Mouse (Mus musculus) liver, embryonic 15.5 days (tissue): Measurements from ENCODE around the gene Efhd1. TPM values are rescaled to one million over a fixed set of nuclear protein-coding genes. Genes with fewer than 3 reads are reported as not detected.

ENCODE experiments used
- ATAC-seq: fragments of 200-750 bp; cut with Nextera tagmentation; 2 replicates; pipeline ENCODE4 v1.8.0; 2017; ENCODE audit warnings: moderate number of reproducible peaks, mild to moderate bottlenecking, moderate library complexity; ENCODE audit not compliant: insufficient read depth
- H3K27ac ChIP-seq: fragments of 300-500 bp; sonication (generic); replicated peaks from 2 replicates; pipeline ENCODE4 v1.5.1; 2015; ENCODE audit warnings: mild to moderate bottlenecking, inconsistent platforms
- H3K27me3 ChIP-seq: fragments of 300-500 bp; sonication (generic); 2 replicates; pipeline ENCODE4 v1.6.1; 2015; ENCODE audit warnings: mild to moderate bottlenecking, inconsistent platforms
- H3K36me3 ChIP-seq: fragments of 300-500 bp; sonication (generic); replicated peaks from 2 replicates; pipeline ENCODE4 v1.6.1; 2015; ENCODE audit warnings: moderate library complexity, mild to moderate bottlenecking, inconsistent platforms
- H3K4me1 ChIP-seq: fragments of 300-500 bp; sonication (generic); replicated peaks from 2 replicates; pipeline ENCODE4 v1.6.1; 2015; ENCODE audit warnings: inconsistent platforms
- H3K4me2 ChIP-seq: fragments of 300-500 bp; sonication (generic); 2 replicates; pipeline ENCODE4 v1.6.1; 2015; ENCODE audit warnings: moderate library complexity, mild to moderate bottlenecking, inconsistent platforms
- H3K4me3 ChIP-seq: fragments of 300-500 bp; sonication (generic); replicated peaks from 2 replicates; pipeline ENCODE4 v1.5.1; 2015; ENCODE audit warnings: mild to moderate bottlenecking, inconsistent platforms
- H3K9ac ChIP-seq: fragments of 300-500 bp; sonication (generic); 2 replicates; pipeline ENCODE4 v1.6.1; 2015; ENCODE audit warnings: moderate library complexity, mild to moderate bottlenecking, inconsistent platforms
- H3K9me3 ChIP-seq: fragments of 300-500 bp; sonication (generic); replicated peaks from 2 replicates; pipeline ENCODE4 v1.6.1; 2016; ENCODE audit warnings: inconsistent platforms
- WGBS: fragments of 180-500 bp; shearing (Covaris S2); methylation state at CpG from one replicate; pipeline ENCODE4 v1.1.7; 2015; ENCODE audit warnings: mixed read lengths; ENCODE audit not compliant: insufficient replicate concordance; 5-methylcytosine and 5-hydroxymethylcytosine counted together
- polyA plus RNA-seq: library from polyadenylated mRNA; unstranded; fragments of >200 nt; fragmentation: Nextera tagmentation; extraction: Ambion mirVana; gene quantifications from 2 replicates; pipeline ENCODE4 v1.2.1, GENCODE M21; 2015

The Efhd1 gene
- polyA plus RNA-seq, 1 experiment from 2014 or later: 0.05 TPM

GRCm38 (mm10) chr1:87331774-87332173, 67.6 kb downstream of the Efhd1 start:
- H3K4me2 ChIP-seq: no peak overlapping the region
- WGBS: 85% methylated on average over 4 of the region's 4 CpGs
- H3K9me3 ChIP-seq: no peaks in the 10 kb centered on the region
- no peak for ATAC-seq
- no peak overlapping the region for H3K4me3 ChIP-seq
- H3K27ac ChIP-seq: no peak overlapping the region
- peaks cover 30% of the 10 kb centered on the region for H3K4me1 ChIP-seq
- peaks cover 34% of the 10 kb centered on the region for H3K36me3 ChIP-seq
- no peaks in the 10 kb centered on the region for H3K27me3 ChIP-seq
- no peak overlapping the region for H3K9ac ChIP-seq

GRCm38 (mm10) chr1:87350576-87350975, 86.4 kb downstream of the Efhd1 start:
- Histone ChIP-seq H3K36me3 (peaks cover 14% of the 10 kb centered on the region), H3K27me3 (no peaks in the 10 kb centered on the region), H3K9me3 (no peaks in the 10 kb centered on the region), H3K4me2 (no peak overlapping the region), H3K4me3 (no peak overlapping the region), H3K27ac (no peak overlapping the region), H3K4me1 (no peaks in the 10 kb centered on the region), H3K9ac (no peak overlapping the region)
- WGBS: 64% methylated on average over 2 of the region's 2 CpGs
- ATAC-seq: no peak

- Histone ChIP-seq H3K9ac (no peak overlapping the region), H3K36me3 (peaks cover 12% of the 10 kb centered on the region), H3K9me3 (no peaks in the 10 kb centered on the region), H3K4me1 (no peaks in the 10 kb centered on the region), H3K27me3 (no peaks in the 10 kb centered on the region), H3K4me2 (no peak overlapping the region), H3K4me3 (no peak overlapping the region), H3K27ac (no peak overlapping the region)
- 57% methylated on average over 1 of the region's 1 CpGs for WGBS
- no peak for ATAC-seq
These were observed 96.1 kb downstream of the Efhd1 start for GRCm38 (mm10) chr1:87360276-87360675.

Other genes starting within 250 kb of the Efhd1 start
- gene Alppl2, start 174.4 kb upstream of the Efhd1 start, polyA plus RNA-seq: not detected in 2 replicates
- 0.09 and 0.18 TPM in 2 replicates for gene Alpi, start 162.8 kb upstream of the Efhd1 start, polyA plus RNA-seq
- not detected in 2 replicates for gene Akp3, start 139.4 kb upstream of the Efhd1 start, polyA plus RNA-seq
- gene Ecel1, start 107.8 kb upstream of the Efhd1 start, polyA plus RNA-seq: 0.08 TPM in 1 of 2 replicates, not detected in the other
- not detected in 2 replicates for gene Prss56, start 81.0 kb upstream of the Efhd1 start, polyA plus RNA-seq
- gene Chrnd, start 73.8 kb upstream of the Efhd1 start, polyA plus RNA-seq: 0.36 and 0.45 TPM in 2 replicates
- 0.89 and 1.1 TPM in 2 replicates for gene Chrng, start 59.7 kb upstream of the Efhd1 start, polyA plus RNA-seq
- gene Eif4e2, start 50.4 kb upstream of the Efhd1 start, polyA plus RNA-seq: 69.4 and 73.3 TPM in 2 replicates
- gene Gigyf2, start 62.6 kb downstream of the Efhd1 start, polyA plus RNA-seq: 17.9 and 18.0 TPM in 2 replicates
- 0.10 and 0.13 TPM in 2 replicates for gene Kcnj13, start 130.4 kb downstream of the Efhd1 start, polyA plus RNA-seq
- 0.33 TPM in 1 of 2 replicates, not detected in the other for gene Snorc, start 205.9 kb downstream of the Efhd1 start, polyA plus RNA-seq
- 0.59 and 1.2 TPM in 2 replicates for gene Neu2, start 245.5 kb downstream of the Efhd1 start, polyA plus RNA-seq